17 mouse cellular contexts compared by ENCODE assay signal in the genomic region with DNA sequence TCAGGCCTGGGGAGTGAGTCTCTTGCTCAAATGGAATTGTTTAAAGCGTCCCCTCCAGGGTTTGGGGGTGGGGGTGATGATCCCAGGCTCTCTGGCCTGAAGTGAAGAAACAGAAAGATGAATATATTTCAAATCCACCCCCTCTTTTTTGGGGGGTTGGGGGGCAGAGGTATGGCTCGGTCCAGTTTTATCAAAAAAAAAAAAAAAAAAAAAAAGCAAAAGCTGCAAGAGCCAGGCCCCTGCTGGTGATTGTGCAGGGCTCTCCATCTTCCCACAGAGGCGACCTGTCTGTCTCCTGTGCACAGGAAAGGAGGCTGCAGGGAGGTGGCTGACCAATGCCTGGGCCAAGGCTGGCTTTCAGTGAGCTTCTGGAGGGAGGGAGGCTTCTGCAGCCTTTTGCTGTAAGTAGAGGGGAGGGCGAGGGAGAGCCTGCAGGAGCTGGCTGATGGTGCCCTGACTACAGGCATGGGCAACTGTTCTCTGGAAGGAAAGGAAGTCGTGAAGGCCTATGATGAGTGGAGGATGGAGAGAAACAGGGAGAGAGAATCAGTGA.
A peak's percentile ranks its signal among the peaks of the same experiment; 100 is the strongest.
DNase-seq lines count a peak whose midpoint lies in the region; ATAC-seq and TF ChIP-seq lines count a peak whose summit lies in the region.
"Had no signal": no experiment of that assay in that cellular context is flagged by ENCODE, and none has a peak within 500 bp of the region (broad histone marks: within the 10 kb centered on the region; RNA-seq: fewer than 3 reads in every experiment).

No protein-coding gene starts in this region.

- no peak for TF ChIP-seq POLR2A in heart, adult 2 months (IDR thresholded peaks at IDR 0.05; ENCODE audit: insufficient read depth, low read depth, low read length)
- TF ChIP-seq POLR2A in limb, embryonic 14.5 days (IDR thresholded peaks at IDR 0.05; ENCODE audit: borderline replicate concordance, extremely low read depth, insufficient read depth, insufficient read length) = no peak

- no peak for TF ChIP-seq CTCF in heart, adult 2 months (IDR thresholded peaks at IDR 0.05)

- no peak overlapping the region for H3K4me2 ChIP-seq in hindbrain, embryonic 13.5 days
- H3K4me2 ChIP-seq in limb, embryonic 14.5 days (replicated peaks; ENCODE audit: low read depth, low read length, severe bottlenecking) = no peak overlapping the region
- H3K4me2 ChIP-seq: forebrain, embryonic 15.5 days; midbrain, embryonic 15.5 days had no signal

- DNase-seq in heart, adult 2 months = no peak
- no peak for DNase-seq in heart, postnatal 4 days
- no peak for DNase-seq in hindbrain, embryonic 10.5 days (ENCODE audit: low spot score)
- peak; percentile 8 for DNase-seq in forelimb bud, embryonic 11.5 days (ENCODE audit: low read depth, low spot score)
- DNase-seq in limb, embryonic 14.5 days (ENCODE audit: low spot score) = no peak
- DNase-seq in c-Kit-positive CD71-positive TER-119-positive erythroid progenitor cells, embryonic 14.5 days (ENCODE audit: low spot score) = no peak
- no peak for DNase-seq in left cerebral cortex, adult 9 months (ENCODE audit: low spot score in 2 of 2)
- DNase-seq: adrenal gland, adult 8-10 months; cerebellum, adult 18-20 months; left cerebral cortex, postnatal 4 days; thymus, postnatal 4 days had no signal

- TF ChIP-seq EP300 in heart, adult 2 months (IDR thresholded peaks at IDR 0.05; ENCODE audit: insufficient read depth, low read depth, low read length) = no peak

- H3K27ac ChIP-seq in heart, adult 2 months = peak overlapping the region; percentile 46
- H3K27ac ChIP-seq in hindbrain, embryonic 13.5 days = no peak overlapping the region
- no peak overlapping the region for H3K27ac ChIP-seq in hindbrain, embryonic 10.5 days
- H3K27ac ChIP-seq in limb, embryonic 14.5 days (replicated peaks; ENCODE audit: low read depth, low read length) = no peak overlapping the region
- H3K27ac ChIP-seq: forebrain, embryonic 15.5 days; kidney, postnatal 0 days; layer of hippocampus, adult 2 months; liver, embryonic 14.5 days; midbrain, embryonic 15.5 days had no signal

- H3K79me2 ChIP-seq in heart, adult 2 months (replicated peaks; ENCODE audit: control insufficient read depth, insufficient read depth, low read length) = no peaks in the 10 kb centered on the region

- intact Hi-C loops in heart, adult 2 months (cut with DNase I) = no loop called here

- H3K9ac ChIP-seq in heart, adult 2 months (ENCODE audit: low read depth, low read length) = no peak overlapping the region
- H3K9ac ChIP-seq in hindbrain, embryonic 13.5 days = 0 out of 2 replicates have a peak overlapping the region, but pooled peaks have one; percentile 43
- 0 out of 2 replicates have a peak overlapping the region, but pooled peaks have one; percentile 28 for H3K9ac ChIP-seq in limb, embryonic 14.5 days (ENCODE audit: low read depth, low read length, severe bottlenecking)
- H3K9ac ChIP-seq: forebrain, embryonic 15.5 days; liver, embryonic 14.5 days; midbrain, embryonic 15.5 days had no signal

- H3K9me3 ChIP-seq in hindbrain, embryonic 13.5 days = no peaks in the 10 kb centered on the region
- no peaks in the 10 kb centered on the region for H3K9me3 ChIP-seq in hindbrain, embryonic 10.5 days
- no peaks in the 10 kb centered on the region for H3K9me3 ChIP-seq in limb, embryonic 14.5 days (ENCODE audit: control insufficient read depth, low read length)
- H3K9me3 ChIP-seq: forebrain, embryonic 15.5 days; midbrain, embryonic 15.5 days had no signal

- no peaks in the 10 kb centered on the region for H3K27me3 ChIP-seq in heart, adult 2 months (ENCODE audit: control insufficient read depth, insufficient read depth, low read length)
- no peaks in the 10 kb centered on the region for H3K27me3 ChIP-seq in hindbrain, embryonic 13.5 days
- no peaks in the 10 kb centered on the region for H3K27me3 ChIP-seq in hindbrain, embryonic 10.5 days (ENCODE audit: insufficient read depth, poor library complexity, severe bottlenecking)
- no peaks in the 10 kb centered on the region for H3K27me3 ChIP-seq in limb, embryonic 14.5 days (ENCODE audit: control insufficient read depth, insufficient read depth, low read length)
- H3K27me3 ChIP-seq: forebrain, embryonic 15.5 days; midbrain, embryonic 15.5 days had no signal

- ATAC-seq in hindbrain, embryonic 13.5 days (ENCODE audit: low FRiP score) = no peak
- ATAC-seq in limb, embryonic 14.5 days (ENCODE audit: low FRiP score, low read depth) = no peak
- ATAC-seq: forebrain, embryonic 15.5 days; midbrain, embryonic 15.5 days had no signal

- no peak overlapping the region for H3K4me3 ChIP-seq in heart, adult 2 months
- no peak overlapping the region for H3K4me3 ChIP-seq in hindbrain, embryonic 13.5 days
- H3K4me3 ChIP-seq in hindbrain, embryonic 10.5 days = no peak overlapping the region
- H3K4me3 ChIP-seq in limb, embryonic 14.5 days (replicated peaks; ENCODE audit: low read length) = no peak overlapping the region
- H3K4me3 ChIP-seq: forebrain, embryonic 15.5 days; layer of hippocampus, adult 2 months; midbrain, embryonic 15.5 days had no signal

- no peaks in the 10 kb centered on the region for H3K36me3 ChIP-seq in heart, adult 2 months (ENCODE audit: control insufficient read depth, insufficient read depth, low read length)
- H3K36me3 ChIP-seq in hindbrain, embryonic 13.5 days = no peaks in the 10 kb centered on the region
- no peaks in the 10 kb centered on the region for H3K36me3 ChIP-seq in hindbrain, embryonic 10.5 days
- H3K36me3 ChIP-seq in limb, embryonic 14.5 days (ENCODE audit: control insufficient read depth, insufficient read depth, low read length) = no peaks in the 10 kb centered on the region; the same call in 1 of the 2 replicates
- H3K36me3 ChIP-seq: forebrain, embryonic 15.5 days; midbrain, embryonic 15.5 days had no signal

- H3K4me1 ChIP-seq in heart, adult 2 months (ENCODE audit: control insufficient read depth, insufficient read depth, low read length) = peaks cover 13% of the 10 kb centered on the region
- peaks cover 11% of the 10 kb centered on the region for H3K4me1 ChIP-seq in hindbrain, embryonic 13.5 days (replicated peaks)
- H3K4me1 ChIP-seq in hindbrain, embryonic 10.5 days (replicated peaks) = peaks cover 16% of the 10 kb centered on the region
- peaks cover 21% of the 10 kb centered on the region for H3K4me1 ChIP-seq in limb, embryonic 14.5 days (ENCODE audit: control insufficient read depth, insufficient read depth, low read length)

- 58% methylated on average over 5 of the region's 5 CpGs for WGBS in heart, adult 2 months
- WGBS in hindbrain, embryonic 13.5 days = 54% methylated on average over 5 of the region's 5 CpGs
- WGBS in hindbrain, embryonic 10.5 days = 46% methylated on average over 5 of the region's 5 CpGs
- 49% methylated on average over 5 of the region's 5 CpGs for WGBS in limb, embryonic 14.5 days
